Mouse (Mus musculus) lung, postnatal 0 days (tissue): ENCODE measurements around the gene Itih3.

Experiments
- CTCF ChIP-seq: IDR thresholded peaks from 2 replicates; pipeline ENCODE4 v1.5.1; 2016; ENCODE audit warnings: antibody characterized with exemption, mild to moderate bottlenecking
- EP300 ChIP-seq: IDR thresholded peaks from 2 replicates; pipeline ENCODE4 v1.6.1; 2016; ENCODE audit warnings: antibody characterized with exemption, mild to moderate bottlenecking, control low read depth

DNA sequence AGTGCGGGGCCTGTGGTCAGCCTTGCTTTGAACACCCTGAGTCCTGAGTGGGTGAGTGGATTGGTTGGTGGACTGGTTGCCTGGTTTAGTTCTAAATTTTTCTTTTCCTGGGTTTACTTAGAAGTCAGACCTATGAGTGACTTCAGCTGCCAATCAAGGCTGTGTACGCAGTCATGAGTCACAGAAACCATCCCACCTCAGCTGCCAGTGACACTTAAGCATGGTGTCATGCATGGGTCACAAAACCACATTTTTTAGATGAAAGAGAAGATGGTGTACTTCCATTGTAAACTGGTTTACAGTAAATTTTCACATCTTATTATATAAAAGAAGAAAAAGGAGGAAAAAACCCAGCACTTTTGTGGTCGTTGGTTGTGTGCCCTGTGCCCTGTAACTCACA is 45.7 kb downstream of the Itih3 start:
- no peak for TF ChIP-seq CTCF
- no peak for TF ChIP-seq EP300
